Mouse (Mus musculus) limb, embryonic 11.5 days (tissue): ENCODE results near the gene Pdia4. TPM values are rescaled to one million over a fixed set of nuclear protein-coding genes. Genes with fewer than 3 reads are reported as not detected.
"Not testable (repeated sequence)": the region's sequence is repeated elsewhere in the genome, so short reads cannot be mapped to it uniquely, and the experiment has no call there.

Experiments used
- ATAC-seq: fragments of 200-750 bp; cut with Nextera tagmentation; 2 replicates; pipeline ENCODE4 v1.8.0; 2017; ENCODE audit warnings: low read depth; ENCODE audit not compliant: insufficient number of reproducible peaks, low FRiP score, low TSS enrichment
- DNase-seq: peaks from one replicate; pipeline ENCODE4 v3.0.0-alpha.2; 2015; ENCODE audit warnings: low spot score
- H3K27ac ChIP-seq: fragments of 300-500 bp; sonication (generic); replicated peaks from 2 replicates; pipeline ENCODE4 v1.5.1; 2014; ENCODE audit warnings: low read depth, mild to moderate bottlenecking, low read length
- H3K27me3 ChIP-seq: fragments of 300-500 bp; sonication (generic); 2 replicates; pipeline ENCODE4 v1.6.1; 2014; ENCODE audit warnings: mild to moderate bottlenecking, low read length, mixed read lengths; ENCODE audit not compliant: control insufficient read depth, insufficient read depth
- H3K36me3 ChIP-seq: fragments of 300-500 bp; sonication (generic); 2 replicates; pipeline ENCODE4 v1.6.1; 2014; ENCODE audit warnings: mild to moderate bottlenecking, low read length, moderate library complexity, mixed read lengths; ENCODE audit not compliant: control insufficient read depth, insufficient read depth
- H3K4me1 ChIP-seq: fragments of 300-500 bp; sonication (generic); 2 replicates; pipeline ENCODE4 v1.6.1; 2014; ENCODE audit warnings: low read length, mixed read lengths; ENCODE audit not compliant: control insufficient read depth, insufficient read depth
- H3K4me2 ChIP-seq: fragments of 300-500 bp; sonication (generic); 2 replicates; pipeline ENCODE4 v1.6.1; 2014; ENCODE audit warnings: low read depth, mild to moderate bottlenecking, moderate library complexity; ENCODE audit not compliant: severe bottlenecking
- H3K4me3 ChIP-seq: fragments of 300-500 bp; sonication (generic); 2 replicates; pipeline ENCODE4 v1.5.1; 2014; ENCODE audit warnings: low read depth, low read length
- H3K9ac ChIP-seq: fragments of 300-500 bp; sonication (generic); 2 replicates; pipeline ENCODE4 v1.6.1; 2014; ENCODE audit warnings: mild to moderate bottlenecking, low read length
- H3K9me3 ChIP-seq: fragments of 300-500 bp; sonication (generic); 2 replicates; pipeline ENCODE4 v1.6.1; 2016; ENCODE audit warnings: low read length; ENCODE audit not compliant: control insufficient read depth
- WGBS: fragments of 180-500 bp; shearing (Covaris S2); extraction: QIAGEN DNeasy Blood & Tissue Kit; methylation state at CpG from one replicate; pipeline ENCODE4 v1.1.7; 2014; 5-methylcytosine and 5-hydroxymethylcytosine counted together
- polyA plus RNA-seq: library from polyadenylated mRNA; unstranded; fragments of >200 nt; fragmentation: Nextera tagmentation; extraction: Ambion mirVana; gene quantifications from 2 replicates; pipeline ENCODE4 v1.2.1, GENCODE M21; 2014

The Pdia4 gene
- polyA plus RNA-seq = 322 and 336 TPM in 2 replicates

DNA sequence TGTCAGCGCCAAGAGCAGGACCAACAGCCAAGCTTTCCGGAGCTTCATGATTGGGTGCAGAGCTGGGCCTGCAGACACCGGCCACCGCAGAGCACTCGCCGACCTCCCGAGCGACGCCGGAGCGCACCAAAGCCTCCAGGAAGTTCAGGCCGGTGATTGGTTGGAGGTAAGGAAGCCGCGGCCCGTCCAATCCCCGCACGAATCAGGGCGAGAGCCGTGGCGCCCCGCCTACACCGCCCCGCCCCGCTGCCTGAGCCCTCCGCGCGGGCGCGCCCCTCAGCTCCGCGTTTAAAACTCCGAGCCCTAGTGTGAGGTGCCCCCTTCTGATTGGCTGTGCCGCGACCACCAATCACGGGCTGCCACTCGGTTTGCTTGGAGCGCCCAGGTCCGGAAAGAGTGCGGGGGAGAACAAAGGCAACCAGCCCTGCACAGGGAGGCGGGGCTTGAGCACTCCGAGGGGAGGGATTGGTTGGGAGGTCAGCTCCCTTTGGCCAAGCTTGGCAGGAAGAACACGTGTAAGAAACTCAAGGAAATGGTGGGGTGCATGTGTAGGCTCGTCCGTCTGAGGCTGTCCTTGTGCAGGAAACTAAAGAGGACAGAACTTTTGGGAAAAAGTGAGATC lies at the start of gene Pdia4:
Gene Pdia4 (minus strand): TSS at position 174 of the 622 bp plus-strand sequence.
- ATAC-seq = peak; percentile 100
- H3K9me3 ChIP-seq = no peaks in the 10 kb centered on the region
- under 1% methylated on average over 44 of the region's 44 CpGs for WGBS
- peak within 1 kb of the TSS; percentile 94 for H3K9ac ChIP-seq
- peak within 1 kb of the TSS; percentile 74 for H3K4me2 ChIP-seq
- peak within 1 kb of the TSS; percentile 93 for H3K27ac ChIP-seq
- peak; percentile 99 for DNase-seq
- no peaks in the 10 kb centered on the region for H3K27me3 ChIP-seq
- no peaks in the 10 kb centered on the region for H3K36me3 ChIP-seq
- peaks cover 7% of the 10 kb centered on the region; the same call in 1 of the 2 replicates for H3K4me1 ChIP-seq
- H3K4me3 ChIP-seq = peak within 1 kb of the TSS; percentile 77

DNA sequence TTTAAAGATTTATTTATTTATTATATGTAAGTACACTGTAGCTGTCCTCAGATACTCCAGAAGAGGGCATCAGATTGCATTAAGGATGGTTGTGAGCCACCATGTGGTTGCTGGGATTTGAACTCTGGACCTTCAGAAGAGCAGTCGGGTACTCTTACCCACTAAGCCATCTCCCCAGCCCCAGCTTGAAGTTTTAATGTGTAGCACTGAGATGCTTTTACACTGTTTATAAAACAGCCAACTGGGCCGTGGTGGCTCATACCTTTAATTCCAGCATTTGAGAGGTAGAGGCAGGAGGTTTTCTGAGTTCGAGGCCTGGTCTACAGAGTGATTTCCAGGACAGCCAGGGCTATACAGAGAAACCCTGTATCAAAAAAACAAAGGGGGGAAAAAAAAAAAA lies 44.5 kb upstream of the Pdia4 start:
- H3K4me2 ChIP-seq, H3K36me3 ChIP-seq, H3K27me3 ChIP-seq, H3K9ac ChIP-seq, H3K4me3 ChIP-seq, DNase-seq, ATAC-seq, H3K9me3 ChIP-seq, H3K4me1 ChIP-seq, H3K27ac ChIP-seq: not testable (repeated sequence)
- 92% methylated on average over 3 of the region's 3 CpGs for WGBS

DNA sequence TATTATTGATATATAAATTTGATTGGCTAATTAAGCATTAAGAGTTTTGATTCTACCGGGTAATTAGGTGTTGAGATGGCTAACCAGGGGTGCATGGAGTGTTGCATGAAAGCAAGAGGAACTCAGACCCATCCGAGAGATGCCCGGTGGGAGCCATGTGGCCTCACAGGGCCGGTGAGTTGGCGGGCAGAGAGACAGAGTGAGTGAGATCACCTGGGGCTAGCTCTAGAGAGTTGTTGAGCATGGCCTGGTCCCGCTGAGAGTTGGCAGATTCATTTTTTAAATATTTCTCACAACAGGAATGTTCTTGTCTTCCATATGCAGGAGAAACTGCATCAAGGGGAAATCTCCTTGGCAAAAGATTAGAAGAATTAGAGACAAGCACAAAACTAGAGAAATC lies 44.0 kb upstream of the Pdia4 start:
- no peak for DNase-seq
- no peak for ATAC-seq
- Histone ChIP-seq H3K4me1 (no peaks in the 10 kb centered on the region), H3K36me3 (no peaks in the 10 kb centered on the region), H3K9me3 (no peaks in the 10 kb centered on the region), H3K4me3 (no peak overlapping the region), H3K4me2 (no peak overlapping the region), H3K27ac (no peak overlapping the region), H3K9ac (no peak overlapping the region), H3K27me3 (no peaks in the 10 kb centered on the region)
- WGBS = 92% methylated on average over 6 of the region's 6 CpGs

DNA sequence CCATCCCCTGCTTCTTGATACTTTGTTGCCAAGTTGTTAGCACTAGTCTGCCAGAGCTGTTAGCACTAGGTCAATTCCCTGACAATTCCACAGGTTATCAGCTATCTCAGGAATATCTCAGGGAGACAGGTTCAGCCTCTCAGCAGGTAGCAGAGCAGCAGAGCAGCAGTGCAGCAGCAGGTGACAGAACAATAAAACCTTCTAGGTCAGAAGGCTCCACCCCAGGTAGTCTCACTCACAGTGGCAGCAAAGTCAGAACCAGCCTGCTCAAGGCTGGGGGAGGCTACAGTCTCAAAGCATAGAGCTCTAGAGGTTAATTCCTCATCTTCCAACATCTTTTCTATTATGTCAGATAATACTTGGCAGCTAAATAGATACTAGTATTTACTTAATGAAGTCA lies 32.5 kb upstream of the Pdia4 start:
- Histone ChIP-seq H3K27me3 (no peaks in the 10 kb centered on the region), H3K36me3 (0 out of 2 replicates have a peak, but pooled peaks cover 3% of the 10 kb centered on the region), H3K4me2 (no peak overlapping the region), H3K9ac (no peak overlapping the region), H3K4me1 (no peaks in the 10 kb centered on the region), H3K27ac (no peak overlapping the region), H3K9me3 (no peaks in the 10 kb centered on the region), H3K4me3 (no peak overlapping the region)
- DNase-seq (no peak), ATAC-seq (no peak)

DNA sequence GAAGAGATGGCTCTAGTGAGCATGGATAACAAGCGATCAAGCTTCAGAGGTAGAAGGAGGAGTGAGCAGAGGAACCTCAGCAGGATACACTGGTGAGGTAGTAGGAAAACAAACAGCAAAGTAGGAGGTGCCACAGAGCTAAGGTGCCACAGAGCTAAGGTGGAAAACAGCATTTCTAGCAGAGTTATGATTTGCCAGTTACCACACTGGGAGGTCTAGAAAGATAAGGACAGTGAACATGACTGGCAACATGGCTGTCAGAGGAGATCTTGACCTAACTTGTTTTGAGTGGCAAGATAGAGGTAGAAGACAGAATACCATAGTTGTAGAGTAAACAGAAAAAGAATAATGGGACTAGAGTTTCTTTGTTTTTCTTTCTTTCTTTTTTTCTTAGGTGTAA lies 29.1 kb upstream of the Pdia4 start:
- no peaks in the 10 kb centered on the region for H3K4me1 ChIP-seq
- no peak overlapping the region for H3K4me2 ChIP-seq
- H3K9ac ChIP-seq = no peak overlapping the region
- H3K27me3 ChIP-seq = no peaks in the 10 kb centered on the region
- 89% methylated on average over 1 of the region's 1 CpGs for WGBS
- ATAC-seq (no peak), DNase-seq (no peak)
- no peak overlapping the region for H3K27ac ChIP-seq
- no peaks in the 10 kb centered on the region for H3K9me3 ChIP-seq
- no peak overlapping the region for H3K4me3 ChIP-seq
- H3K36me3 ChIP-seq = 0 out of 2 replicates have a peak, but pooled peaks cover 5% of the 10 kb centered on the region

DNA sequence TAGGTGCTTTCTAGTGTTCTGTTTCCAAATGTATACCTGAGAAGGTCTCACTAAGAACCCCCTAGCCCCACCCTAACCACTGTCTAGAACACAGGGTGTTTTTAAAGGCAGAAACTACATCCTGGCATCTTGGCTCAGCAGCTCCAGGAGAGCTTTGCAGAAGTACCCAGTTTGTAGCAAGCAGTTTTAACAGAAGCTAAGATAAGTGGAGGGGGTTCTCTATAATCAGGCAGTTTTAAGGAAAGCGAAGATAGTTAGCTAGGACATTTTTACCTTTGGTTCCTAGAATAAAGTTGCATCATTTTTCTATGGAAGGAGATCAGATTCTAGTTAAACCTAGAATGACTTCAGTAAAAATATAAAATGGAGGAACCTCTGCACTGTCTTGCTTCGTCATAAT lies 28.6 kb upstream of the Pdia4 start:
- Histone ChIP-seq H3K4me3 (no peak overlapping the region), H3K36me3 (0 out of 2 replicates have a peak, but pooled peaks cover 5% of the 10 kb centered on the region), H3K4me2 (no peak overlapping the region), H3K27me3 (no peaks in the 10 kb centered on the region), H3K9me3 (no peaks in the 10 kb centered on the region), H3K9ac (no peak overlapping the region), H3K4me1 (no peaks in the 10 kb centered on the region), H3K27ac (no peak overlapping the region)
- ATAC-seq = no peak
- 93% methylated on average over 2 of the region's 2 CpGs for WGBS
- DNase-seq = no peak

DNA sequence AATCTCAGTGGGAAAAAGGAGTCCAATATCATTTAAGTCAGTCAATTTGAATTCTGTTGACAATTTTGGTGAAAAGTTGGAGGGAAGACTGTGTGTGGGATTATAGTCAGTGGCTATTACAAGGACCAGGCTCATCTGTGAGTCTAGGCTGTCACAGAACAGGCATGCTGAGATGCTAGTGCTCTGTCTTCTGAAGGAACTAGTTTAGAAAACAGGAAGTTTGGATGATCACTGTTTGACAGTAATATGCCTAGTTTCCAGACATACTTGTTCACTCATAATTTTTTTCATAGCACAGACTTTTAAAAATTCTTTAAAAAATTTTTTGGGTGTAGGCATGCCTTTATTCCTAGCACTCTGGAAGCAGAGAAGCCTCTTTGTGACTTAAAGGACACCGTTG lies 27.8 kb upstream of the Pdia4 start:
- Histone ChIP-seq H3K27me3 (no peaks in the 10 kb centered on the region), H3K4me1 (no peaks in the 10 kb centered on the region), H3K36me3 (0 out of 2 replicates have a peak, but pooled peaks cover 5% of the 10 kb centered on the region), H3K4me3 (no peak overlapping the region), H3K27ac (no peak overlapping the region), H3K4me2 (no peak overlapping the region), H3K9ac (no peak overlapping the region), H3K9me3 (no peaks in the 10 kb centered on the region)
- WGBS = 90% methylated on average over 1 of the region's 1 CpGs
- ATAC-seq (no peak), DNase-seq (no peak)

DNA sequence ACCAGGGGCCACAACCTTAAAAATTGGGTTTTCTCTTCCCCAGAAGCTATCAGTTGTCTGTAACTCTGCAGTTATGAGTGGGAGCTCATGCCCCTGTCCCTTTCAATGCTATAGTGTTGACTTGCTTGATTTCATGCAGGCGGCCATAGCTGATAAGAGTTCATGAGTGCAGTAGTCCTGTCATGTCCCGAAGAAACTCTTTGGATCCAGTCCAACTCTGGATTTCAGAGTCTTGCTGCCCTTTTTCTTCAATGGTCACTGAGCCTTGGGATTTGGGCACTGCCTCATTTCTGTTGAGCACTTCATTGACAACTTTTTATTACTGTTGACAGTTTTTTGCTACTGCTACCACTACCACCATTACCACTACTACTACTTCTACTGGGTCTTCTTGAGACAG lies 24.4 kb upstream of the Pdia4 start:
- ATAC-seq (no peak), DNase-seq (no peak)
- Histone ChIP-seq H3K4me2 (no peak overlapping the region), H3K9me3 (no peaks in the 10 kb centered on the region), H3K27ac (no peak overlapping the region), H3K9ac (no peak overlapping the region), H3K36me3 (0 out of 2 replicates have a peak, but pooled peaks cover 2% of the 10 kb centered on the region), H3K4me1 (no peaks in the 10 kb centered on the region), H3K4me3 (no peak overlapping the region), H3K27me3 (no peaks in the 10 kb centered on the region)
- 95% methylated on average over 2 of the region's 2 CpGs for WGBS
